Comparison of ENCODE assay signal across 12 mouse cellular contexts in the genomic region with DNA sequence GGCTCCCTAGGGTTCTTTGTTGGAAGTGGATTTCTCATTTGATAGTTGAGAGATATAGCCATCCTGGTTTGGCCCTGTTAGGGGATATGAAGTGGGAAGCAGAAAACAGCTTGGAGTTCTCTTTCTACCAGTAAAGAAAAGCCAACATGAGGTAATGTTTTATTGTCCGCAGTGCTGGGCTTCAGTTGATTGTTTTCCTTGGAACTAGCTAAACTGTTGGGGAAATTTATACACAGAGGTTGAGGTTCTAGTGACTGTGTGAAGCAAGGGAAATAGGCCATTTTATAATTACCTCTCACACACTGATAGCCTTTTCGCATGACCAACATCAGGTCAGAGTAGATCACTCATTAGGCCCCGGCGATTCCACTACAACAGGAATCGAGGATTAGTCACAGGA.
"Had no signal": no experiment of that assay in that cellular context is flagged by ENCODE, and none has a peak within 500 bp of the region (broad histone marks: within the 10 kb centered on the region; RNA-seq: fewer than 3 reads in every experiment).

No protein-coding gene starts in this region.

- H3K4me3 ChIP-seq: limb, embryonic 12.5 days; midbrain, embryonic 13.5 days; neural tube, embryonic 12.5 days had no signal

- H3K27ac ChIP-seq: limb, embryonic 12.5 days; liver, embryonic 14.5 days; midbrain, embryonic 13.5 days; neural tube, embryonic 12.5 days; stomach, postnatal 0 days had no signal

- H3K4me1 ChIP-seq: limb, embryonic 12.5 days; midbrain, embryonic 13.5 days; neural tube, embryonic 12.5 days had no signal

- DNase-seq: kidney, postnatal 10 days; liver; lung, adult 18-20 months; lung, postnatal 36 days; thymus, postnatal 4 days had no signal

- H3K9ac ChIP-seq: limb, embryonic 12.5 days; liver, embryonic 14.5 days; midbrain, embryonic 13.5 days; neural tube, embryonic 12.5 days had no signal

- H3K27me3 ChIP-seq: limb, embryonic 12.5 days; midbrain, embryonic 13.5 days; neural tube, embryonic 12.5 days had no signal

- H3K4me2 ChIP-seq: limb, embryonic 12.5 days; midbrain, embryonic 13.5 days; neural tube, embryonic 12.5 days had no signal

- ATAC-seq: inflammation-experienced regulatory T-cells, adult 6 months; lung, postnatal 0 days; midbrain, embryonic 13.5 days had no signal

- H3K9me3 ChIP-seq: limb, embryonic 12.5 days; midbrain, embryonic 13.5 days; neural tube, embryonic 12.5 days had no signal
